ENCODE assay signal across 12 mouse cellular contexts in the genomic region with DNA sequence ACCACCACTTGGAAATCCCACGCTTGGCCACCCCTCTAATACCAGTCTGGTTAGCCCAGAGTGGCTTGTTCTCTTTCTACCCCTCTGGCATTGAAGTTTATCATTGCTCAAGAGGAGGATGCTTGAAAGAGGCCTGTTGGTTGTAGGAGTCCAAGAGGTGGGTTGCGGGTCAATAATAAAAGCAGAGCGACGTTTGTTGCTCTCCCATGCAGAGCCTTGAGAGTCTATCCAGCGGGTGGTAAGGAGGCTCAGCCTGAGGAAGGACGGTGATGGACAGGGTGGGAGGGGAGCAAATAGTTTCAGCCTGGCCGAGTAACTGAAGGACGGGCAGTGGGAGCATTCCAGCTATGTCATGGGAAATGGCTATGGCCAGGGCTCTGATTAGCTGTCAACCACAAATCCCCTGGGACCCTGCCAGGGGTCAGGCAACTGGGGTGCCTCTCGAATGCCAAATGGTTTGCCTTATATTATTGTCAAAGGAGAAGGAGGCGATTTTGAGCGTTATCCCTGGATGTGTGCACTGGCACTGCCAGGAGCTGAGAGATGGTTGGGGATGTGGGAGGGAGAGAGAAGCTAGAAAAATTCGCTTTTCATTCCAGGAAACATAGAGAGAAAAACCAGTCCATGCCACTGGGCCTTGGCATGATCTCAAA.
DNase-seq lines count a peak whose midpoint lies in the region; ATAC-seq lines count a peak whose summit lies in the region.
"Had no signal": no experiment of that assay in that cellular context is flagged by ENCODE, and none has a peak within 500 bp of the region (broad histone marks: within the 10 kb centered on the region; RNA-seq: fewer than 3 reads in every experiment).

No protein-coding gene starts in this region.

- 64% methylated on average over 12 of the region's 12 CpGs for WGBS in midbrain, embryonic 14.5 days

- no peak overlapping the region for H3K4me2 ChIP-seq in midbrain, embryonic 14.5 days (ENCODE audit: low read length)

- no peak for ATAC-seq in midbrain, embryonic 14.5 days (ENCODE audit: low FRiP score, low TSS enrichment)

- H3K36me3 ChIP-seq in midbrain, embryonic 14.5 days (ENCODE audit: control insufficient read depth, insufficient read depth, low read length) = no peaks in the 10 kb centered on the region

- no peaks in the 10 kb centered on the region for H3K4me1 ChIP-seq in midbrain, embryonic 14.5 days (ENCODE audit: control insufficient read depth, insufficient read depth, low read length)

- H3K27me3 ChIP-seq in midbrain, embryonic 14.5 days (ENCODE audit: control insufficient read depth, insufficient read depth, low read length) = no peaks in the 10 kb centered on the region

- no peak overlapping the region for H3K4me3 ChIP-seq in midbrain, embryonic 14.5 days (replicated peaks; ENCODE audit: low read depth, low read length)

- no peak overlapping the region for H3K27ac ChIP-seq in midbrain, embryonic 14.5 days (replicated peaks; ENCODE audit: low read depth, low read length)
- H3K27ac ChIP-seq: macrophage had no signal

- peak; percentile 91 for DNase-seq in heart, adult 11 months
- DNase-seq in heart, postnatal 10 days = no peak
- DNase-seq in left cerebral cortex, adult 18-20 months (ENCODE audit: low spot score in 2 of 2) = peak; percentile 32 to 50
- DNase-seq in left cerebral cortex, adult 11 months (ENCODE audit: low spot score) = no peak
- peak; percentile 80 for DNase-seq in NIH3T3 (ENCODE audit: low read depth)
- peak; percentile 33 to 45 for DNase-seq in left cerebral cortex, postnatal 36 days (ENCODE audit: low spot score in 2 of 2)
- DNase-seq in gastrocnemius, adult 18-20 months (ENCODE audit: low spot score) = no peak
- DNase-seq in midbrain, embryonic 14.5 days = no peak
- DNase-seq: embryo, embryonic 11 days; gastrocnemius, postnatal 25 days; thymus, postnatal 36 days had no signal

- H3K9ac ChIP-seq in midbrain, embryonic 14.5 days (replicated peaks; ENCODE audit: low read length) = no peak overlapping the region

- H3K9me3 ChIP-seq in midbrain, embryonic 14.5 days (ENCODE audit: control insufficient read depth, low read length) = no peaks in the 10 kb centered on the region

- intact Hi-C loops in heart, postnatal 10 days (cut with DNase I) = no loop called here
- intact Hi-C loops in left cerebral cortex, postnatal 36 days (cut with DNase I) = no loop called here

Comparison
In these comparisons a context has a peak if more than half of its experiments do, and no peak if none do; other contexts are left out.
1. DNase-seq: peak in heart, adult 11 months (single experiment), left cerebral cortex, adult 18-20 months (2 of 2), NIH3T3 (single experiment) and left cerebral cortex, postnatal 36 days (2 of 2); none in heart, postnatal 10 days (0 of 2), left cerebral cortex, adult 11 months (single experiment), gastrocnemius, adult 18-20 months (single experiment) and midbrain, embryonic 14.5 days (single experiment).